Mouse (Mus musculus): ENCODE measurements around the gene Zbtb11. TPM values are rescaled to one million over a fixed set of nuclear protein-coding genes. Genes with fewer than 3 reads are reported as not detected.
"Not testable (repeated sequence)": the region's sequence is repeated elsewhere in the genome, so short reads cannot be mapped to it uniquely, and the experiment has no call there.

Gene Zbtb11
- 37.2 and 38.2 TPM in 2 replicates for total RNA-seq (2015)
- 38.7 and 45.1 TPM in 2 replicates for total RNA-seq (2017)

DNA sequence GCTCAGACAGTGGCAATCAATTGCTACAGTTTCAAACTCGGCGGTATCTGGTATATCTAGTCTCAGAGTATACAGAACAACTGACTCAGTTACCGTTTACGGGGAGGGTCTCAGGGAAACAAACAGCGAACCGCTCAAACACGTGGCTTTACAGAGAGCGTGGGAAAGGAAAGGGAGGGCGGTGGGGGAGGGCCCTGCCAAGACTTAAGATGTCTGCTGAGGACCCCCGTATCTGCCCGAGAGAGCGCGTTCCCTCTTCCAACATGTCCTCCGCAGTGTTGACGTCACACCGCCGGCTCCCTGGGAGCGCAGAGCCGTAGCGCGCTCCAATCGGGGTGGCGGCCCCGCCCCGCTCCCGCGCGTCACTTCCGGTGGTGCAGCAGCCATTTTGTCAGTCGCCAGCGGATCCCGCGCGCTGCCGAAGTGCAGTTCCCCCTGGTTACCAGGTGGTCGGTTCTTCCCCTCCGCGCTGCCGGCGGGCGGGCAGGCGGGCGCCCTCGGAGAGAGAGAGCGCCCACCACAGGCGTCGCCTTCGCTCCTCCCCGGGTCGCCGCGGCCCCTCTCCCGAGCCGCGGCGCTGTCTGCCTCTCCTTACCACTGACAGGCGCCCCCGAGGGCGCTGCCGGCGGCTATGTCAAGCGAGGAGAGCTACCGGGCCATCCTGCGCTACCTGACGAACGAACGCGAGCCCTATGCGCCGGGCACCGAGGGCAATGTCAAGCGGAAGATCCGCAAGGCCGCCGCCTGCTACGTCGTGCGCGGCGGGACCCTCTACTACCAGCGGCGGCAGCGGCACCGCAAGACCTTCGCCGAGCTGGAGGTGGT, at the start of gene Zbtb11:
Gene Zbtb11, plus strand, starts transcription at position 453 of the 825 bp plus-strand sequence.
- peak; percentile 75 for ATAC-seq (replicated peaks; ENCODE audit: poor library complexity)

- ATAC-seq (replicated peaks; ENCODE audit: poor library complexity) = peak; percentile 39; the same call in 1 of the 2 replicates
Observed at GRCm38 (mm10) chr16:55924010-55924409, 49.7 kb upstream of the Zbtb11 start.

GRCm38 (mm10) chr16:55933681-55934343, 39.9 kb upstream of the Zbtb11 start:
- ATAC-seq (replicated peaks; ENCODE audit: poor library complexity) = peak; percentile 43

DNA sequence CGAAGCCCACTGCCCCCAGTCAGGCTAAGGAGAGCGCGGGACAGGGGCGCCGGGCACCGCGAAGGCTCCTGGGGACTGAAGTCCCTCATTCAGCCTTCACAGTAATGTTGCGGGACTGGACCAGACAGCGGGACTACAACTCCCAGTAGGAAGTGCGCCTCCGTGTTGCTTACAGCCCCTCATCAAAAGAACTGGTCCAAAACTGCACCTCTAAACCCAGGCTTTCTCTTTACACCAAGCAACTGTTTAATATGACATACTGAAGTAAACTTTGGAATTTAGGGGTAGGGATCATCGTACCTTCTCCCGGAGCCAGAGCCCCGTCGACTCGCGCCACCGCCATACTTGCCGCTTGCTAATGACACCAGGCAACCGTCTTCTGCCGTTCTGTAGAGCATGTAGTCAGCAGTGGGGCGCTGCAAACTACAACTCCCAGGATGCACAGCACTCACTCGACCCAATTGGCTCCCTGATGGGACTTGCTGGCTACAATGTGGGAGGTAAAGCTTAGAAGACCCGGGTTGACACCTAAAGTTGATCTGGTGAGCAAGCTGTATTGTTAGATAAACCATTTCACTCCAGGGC, 39.1 kb upstream of the Zbtb11 start, which contains the start of gene Cep97:
Gene Cep97, minus strand, starts transcription at position 403 of the 585 bp plus-strand sequence.
- peak; percentile 94 for ATAC-seq (replicated peaks; ENCODE audit: poor library complexity)

- ATAC-seq (replicated peaks; ENCODE audit: poor library complexity) = no peak
Observed at GRCm38 (mm10) chr16:55938761-55939160, 34.9 kb upstream of the Zbtb11 start.

- ATAC-seq (replicated peaks; ENCODE audit: poor library complexity) = no peak
Observed at GRCm38 (mm10) chr16:55939703-55940102, 34.0 kb upstream of the Zbtb11 start.

DNA sequence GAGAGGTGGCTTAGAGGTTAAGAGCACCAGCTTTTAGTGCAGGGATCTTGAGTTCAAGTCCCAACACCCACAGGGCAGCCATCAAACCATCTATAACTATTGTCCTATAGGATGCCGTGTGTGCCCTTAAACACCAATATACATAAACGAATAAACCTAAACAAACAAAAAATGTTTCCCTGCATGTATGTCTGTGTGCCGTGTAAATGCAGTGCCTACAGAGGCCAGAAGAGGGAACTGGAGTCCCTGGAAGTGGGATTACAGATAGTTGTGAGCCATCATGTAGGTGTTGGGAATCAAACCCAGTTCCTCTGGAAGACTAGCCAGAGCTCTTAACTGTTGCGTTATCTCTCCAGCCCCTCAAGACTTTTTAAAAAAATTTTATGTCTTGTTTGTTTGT, 32.9 kb upstream of the Zbtb11 start:
- no peak for ATAC-seq (replicated peaks; ENCODE audit: poor library complexity)

DNA sequence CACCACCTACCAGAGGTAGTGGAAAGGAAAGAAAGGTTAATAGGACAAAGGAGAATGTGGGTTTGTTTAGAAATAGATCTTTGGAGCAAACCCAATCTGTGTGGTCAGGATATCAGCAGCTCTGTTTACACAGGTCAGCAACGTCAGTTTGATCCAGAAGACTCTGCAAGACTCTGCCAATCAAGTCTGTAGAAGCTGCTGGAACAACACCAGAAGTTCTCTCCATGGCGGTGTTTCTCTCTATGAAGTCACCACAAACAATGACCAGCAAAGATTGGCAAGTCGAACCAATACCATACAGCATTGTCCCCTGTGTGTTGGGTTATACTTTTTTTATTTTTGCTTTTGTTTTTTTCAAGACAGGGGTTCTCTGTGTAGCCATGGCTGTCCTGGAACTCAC, 26.4 kb upstream of the Zbtb11 start:
- no peak for ATAC-seq (replicated peaks; ENCODE audit: poor library complexity)

GRCm38 (mm10) chr16:55947876-55948410, 25.7 kb upstream of the Zbtb11 start:
- ATAC-seq (replicated peaks; ENCODE audit: poor library complexity) = not testable (repeated sequence)

DNA sequence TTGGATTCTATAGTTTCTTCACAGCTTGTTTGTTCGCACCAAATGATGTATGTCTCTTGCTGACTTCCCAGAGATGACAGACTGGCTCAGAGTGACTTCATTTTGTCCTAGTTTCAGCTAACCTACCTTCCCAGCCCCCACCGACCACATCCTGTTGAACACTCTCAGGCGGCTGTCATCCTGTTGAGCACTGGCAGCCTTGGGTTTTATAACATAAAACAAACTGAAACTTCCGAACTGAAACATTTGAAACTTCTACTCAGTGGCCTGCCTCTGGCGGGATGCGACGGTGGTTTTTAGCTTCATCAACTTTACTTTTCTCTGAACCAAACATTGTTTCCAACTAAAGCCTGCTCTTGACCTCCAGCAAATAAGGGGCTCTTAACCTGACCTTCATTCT, 24.7 kb upstream of the Zbtb11 start:
- ATAC-seq (replicated peaks; ENCODE audit: poor library complexity) = peak; percentile 85

DNA sequence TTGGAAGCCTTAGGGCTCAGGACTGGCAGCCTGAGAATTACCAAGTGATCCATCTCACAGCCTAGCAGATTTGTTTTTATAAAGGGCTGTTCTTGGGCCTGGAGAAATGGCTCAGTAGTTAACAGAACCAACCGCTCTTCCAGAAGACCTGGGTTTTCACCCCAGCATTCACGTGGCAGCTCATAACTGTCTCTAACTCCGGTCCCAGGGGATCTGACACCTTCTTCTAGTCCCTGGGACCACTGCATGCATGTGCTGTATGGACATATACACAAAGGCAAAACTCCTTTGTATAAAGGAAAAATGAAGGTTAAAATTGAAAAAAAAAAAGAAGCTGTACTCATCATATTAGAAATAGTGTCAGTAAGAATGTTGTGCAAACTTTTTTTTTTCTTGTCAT, 23.2 kb upstream of the Zbtb11 start:
- no peak for ATAC-seq (replicated peaks; ENCODE audit: poor library complexity)

- ATAC-seq (replicated peaks; ENCODE audit: poor library complexity) = peak; percentile 88
Observed at GRCm38 (mm10) chr16:55950946-55951678, 22.6 kb upstream of the Zbtb11 start.

GRCm38 (mm10) chr16:55951679-55952327, 21.9 kb upstream of the Zbtb11 start:
- peak; percentile 18; the same call in 1 of the 2 replicates for ATAC-seq (replicated peaks; ENCODE audit: poor library complexity)

GRCm38 (mm10) chr16:55952771-55953170, 20.9 kb upstream of the Zbtb11 start:
- ATAC-seq (replicated peaks; ENCODE audit: poor library complexity) = no peak

DNA sequence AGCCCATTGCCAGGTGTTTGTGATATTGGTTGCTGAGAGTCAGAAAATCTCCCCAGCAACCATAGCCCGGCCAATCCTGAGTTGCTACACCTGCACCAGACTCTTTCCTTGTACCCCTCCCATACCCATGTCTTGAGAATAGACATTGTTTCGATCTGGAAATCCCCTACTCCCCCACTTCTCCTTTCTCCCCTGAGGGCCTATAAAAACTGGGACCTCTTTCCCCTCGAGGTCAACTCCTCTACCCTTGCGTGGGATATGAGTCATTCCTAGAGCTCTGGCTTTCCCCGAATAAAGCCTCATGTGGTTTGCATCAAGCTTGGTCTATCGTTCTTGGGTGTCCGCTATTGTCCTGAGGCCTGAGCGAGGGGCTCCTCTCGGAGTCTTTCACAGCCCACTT, 19.5 kb upstream of the Zbtb11 start:
- not testable (repeated sequence) for ATAC-seq (replicated peaks; ENCODE audit: poor library complexity)

DNA sequence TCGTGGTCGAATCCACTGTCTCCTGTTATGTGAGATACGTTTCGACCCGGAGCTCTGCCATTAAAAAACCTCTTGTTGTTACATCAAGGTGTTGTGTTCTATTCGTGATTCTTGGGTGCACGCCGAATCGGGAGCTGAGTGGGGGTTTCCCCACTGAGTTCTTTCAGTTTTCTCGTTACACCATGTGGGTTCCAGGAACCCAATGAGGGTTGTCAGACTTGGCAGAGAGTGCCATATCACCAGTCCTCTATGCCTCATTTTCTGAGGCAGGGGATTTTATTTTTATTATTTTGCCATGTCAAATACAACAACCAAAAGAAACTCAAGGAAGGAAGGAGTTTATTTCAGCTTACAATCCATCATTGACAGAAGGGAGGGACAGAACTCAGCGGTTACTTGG, 10.6 kb upstream of the Zbtb11 start:
- not testable (repeated sequence) for ATAC-seq (replicated peaks; ENCODE audit: poor library complexity)

DNA sequence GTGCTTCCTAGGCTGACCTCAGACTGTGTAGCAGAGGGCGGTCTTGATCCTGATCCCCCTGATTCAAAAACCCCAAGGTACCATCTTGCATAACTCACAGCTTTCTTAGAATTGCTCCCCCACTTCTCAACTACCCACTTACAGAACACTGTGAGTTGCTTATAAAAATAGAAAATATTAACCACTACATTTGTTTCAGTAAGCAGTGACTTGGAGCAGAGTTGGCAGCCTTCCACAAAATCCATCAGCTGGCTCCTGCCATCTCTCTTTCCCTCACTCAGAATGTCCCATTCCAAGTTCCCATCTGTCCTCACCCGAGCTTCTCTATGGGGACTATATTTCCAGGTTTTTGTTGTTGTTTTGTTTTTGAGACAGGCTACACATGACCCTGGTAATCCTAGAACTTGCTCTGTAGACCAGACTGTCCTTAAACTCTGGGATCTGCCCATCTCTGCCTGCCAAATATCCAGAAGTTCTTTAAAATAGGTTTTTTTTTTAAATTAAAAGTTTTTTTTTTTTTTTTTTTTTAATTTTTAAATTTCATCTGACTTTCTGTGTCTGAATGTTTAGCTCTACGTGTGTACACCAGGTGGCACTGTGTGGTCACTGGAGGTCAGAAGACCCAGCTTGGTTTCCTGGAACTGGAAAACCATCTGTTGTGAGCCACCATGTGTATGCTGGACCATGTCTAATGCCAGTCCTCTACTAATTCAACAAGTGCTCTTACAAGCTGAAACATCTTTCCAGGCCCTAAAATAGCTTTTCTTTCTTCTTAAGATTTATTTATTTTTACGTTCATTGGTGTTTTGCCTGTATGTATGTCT, 9.3 kb upstream of the Zbtb11 start:
- peak; percentile 69 for ATAC-seq (replicated peaks; ENCODE audit: poor library complexity)

GRCm38 (mm10) chr16:55966212-55966871, 7.3 kb upstream of the Zbtb11 start, which contains the start of gene Rpl24:
TSS of gene Rpl24 (plus strand) at chr16:55966275.
- peak; percentile 90 for ATAC-seq (replicated peaks; ENCODE audit: poor library complexity)

- no peak for ATAC-seq (replicated peaks; ENCODE audit: poor library complexity)
Observed at GRCm38 (mm10) chr16:55967221-55967620, 6.5 kb upstream of the Zbtb11 start.

All from megakaryocyte progenitor cell, adult 5-6 weeks (primary cell).